Mouse (Mus musculus) lung, embryonic 16.5 days (tissue): Measurements from ENCODE around the gene Cds1. TPM values are rescaled to one million over a fixed set of nuclear protein-coding genes. Genes with fewer than 3 reads are reported as not detected.

Experiments
- ATAC-seq: fragments of 200-750 bp; cut with Nextera tagmentation; 2 replicates; pipeline ENCODE4 v1.8.0; 2017; ENCODE audit warnings: low read depth, mild to moderate bottlenecking, moderate library complexity
- H3K27ac ChIP-seq: fragments of 300-500 bp; sonication (generic); 2 replicates; pipeline ENCODE4 v1.5.1; 2014; ENCODE audit warnings: mild to moderate bottlenecking, control low read depth, low read length
- H3K27me3 ChIP-seq: fragments of 300-500 bp; sonication (generic); 2 replicates; pipeline ENCODE4 v1.6.1; 2014; ENCODE audit warnings: low read depth, low read length, mixed read lengths; ENCODE audit not compliant: control insufficient read depth, insufficient read depth
- H3K36me3 ChIP-seq: fragments of 300-500 bp; sonication (generic); 2 replicates; pipeline ENCODE4 v1.6.1; 2014; ENCODE audit warnings: low read length; ENCODE audit not compliant: control insufficient read depth, insufficient read depth
- H3K4me1 ChIP-seq: fragments of 300-500 bp; sonication (generic); replicated peaks from 2 replicates; pipeline ENCODE4 v1.6.1; 2014; ENCODE audit warnings: low read length, mixed read lengths; ENCODE audit not compliant: control insufficient read depth, insufficient read depth
- H3K4me2 ChIP-seq: fragments of 300-500 bp; sonication (generic); 2 replicates; pipeline ENCODE4 v1.6.1; 2014; ENCODE audit warnings: low read depth, low read length, control low read depth
- H3K4me3 ChIP-seq: fragments of 300-500 bp; sonication (generic); 2 replicates; pipeline ENCODE4 v1.5.1; 2014; ENCODE audit warnings: mild to moderate bottlenecking, low read length, control low read depth
- H3K9ac ChIP-seq: fragments of 300-500 bp; sonication (generic); 2 replicates; pipeline ENCODE4 v1.6.1; 2014; ENCODE audit warnings: low read length, control low read depth
- H3K9me3 ChIP-seq: fragments of 300-500 bp; sonication (generic); 2 replicates; pipeline ENCODE4 v1.6.1; 2016; ENCODE audit warnings: low read length; ENCODE audit not compliant: control insufficient read depth
- WGBS: fragments of 180-500 bp; shearing (Covaris S2); extraction: QIAGEN DNeasy Blood & Tissue Kit; methylation state at CpG from one replicate; pipeline ENCODE4 v1.1.7; 2014; 5-methylcytosine and 5-hydroxymethylcytosine counted together
- polyA plus RNA-seq: library from polyadenylated mRNA; unstranded; fragments of >200 nt; fragmentation: Nextera tagmentation; extraction: Ambion mirVana; gene quantifications from 2 replicates; pipeline ENCODE4 v1.2.1, GENCODE M21; 2015

Cds1 gene
- 7.3 and 11.4 TPM in 2 replicates for polyA plus RNA-seq

- Histone ChIP-seq H3K27me3 (peaks cover 45% of the 10 kb centered on the region), H3K9ac (peak within 1 kb of the TSS; percentile 76), H3K4me1 (peaks cover 12% of the 10 kb centered on the region; the same call in 1 of the 2 replicates), H3K4me2 (peak within 1 kb of the TSS; percentile 100), H3K9me3 (no peaks in the 10 kb centered on the region), H3K4me3 (peak within 1 kb of the TSS; percentile 75), H3K27ac (peak within 1 kb of the TSS; percentile 36), H3K36me3 (no peaks in the 10 kb centered on the region)
- ATAC-seq: peak; percentile 88
- under 1% methylated on average over 62 of the region's 91 CpGs for WGBS
Measured at GRCm38 (mm10) chr5:101764554-101765347, at the start of gene Cds1. TSS of gene Cds1 (plus strand) at chr5:101765130.

- Histone ChIP-seq H3K27me3 (no peaks in the 10 kb centered on the region), H3K36me3 (no peaks in the 10 kb centered on the region), H3K9me3 (no peaks in the 10 kb centered on the region), H3K4me3 (no peak overlapping the region), H3K4me2 (no peak overlapping the region), H3K4me1 (peaks cover 3% of the 10 kb centered on the region; the same call in 1 of the 2 replicates), H3K9ac (no peak overlapping the region), H3K27ac (no peak overlapping the region)
- 73% methylated on average over 9 of the region's 9 CpGs for WGBS
- ATAC-seq: no peak
Measured at GRCm38 (mm10) chr5:101724216-101724615, 40.7 kb upstream of the Cds1 start.

DNA sequence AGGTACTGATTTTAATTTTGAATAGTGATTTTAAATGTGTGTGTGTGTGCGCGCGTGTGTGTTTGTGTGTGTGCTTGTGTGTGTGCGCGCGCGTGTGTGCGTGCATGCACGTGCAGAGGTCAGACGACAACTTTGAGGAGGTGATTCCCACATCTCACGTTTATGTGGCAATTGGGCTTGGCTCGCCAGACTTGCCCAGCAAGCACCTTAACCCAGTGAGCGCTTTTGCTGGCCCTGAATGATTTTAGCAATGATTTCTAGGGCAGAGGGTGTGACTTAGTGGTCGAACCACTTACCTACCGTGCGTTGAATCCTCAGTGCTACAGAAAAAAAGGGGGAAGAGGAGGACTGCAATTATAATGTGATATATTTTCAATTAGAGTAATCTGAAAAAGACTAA lies 40.2 kb upstream of the Cds1 start:
- H3K9ac ChIP-seq: no peak overlapping the region
- no peaks in the 10 kb centered on the region for H3K36me3 ChIP-seq
- no peak overlapping the region for H3K4me3 ChIP-seq
- ATAC-seq: no peak
- peaks cover 3% of the 10 kb centered on the region; the same call in 1 of the 2 replicates for H3K4me1 ChIP-seq
- no peaks in the 10 kb centered on the region for H3K9me3 ChIP-seq
- no peak overlapping the region for H3K27ac ChIP-seq
- H3K27me3 ChIP-seq: no peaks in the 10 kb centered on the region
- 86% methylated on average over 16 of the region's 16 CpGs for WGBS
- H3K4me2 ChIP-seq: no peak overlapping the region

DNA sequence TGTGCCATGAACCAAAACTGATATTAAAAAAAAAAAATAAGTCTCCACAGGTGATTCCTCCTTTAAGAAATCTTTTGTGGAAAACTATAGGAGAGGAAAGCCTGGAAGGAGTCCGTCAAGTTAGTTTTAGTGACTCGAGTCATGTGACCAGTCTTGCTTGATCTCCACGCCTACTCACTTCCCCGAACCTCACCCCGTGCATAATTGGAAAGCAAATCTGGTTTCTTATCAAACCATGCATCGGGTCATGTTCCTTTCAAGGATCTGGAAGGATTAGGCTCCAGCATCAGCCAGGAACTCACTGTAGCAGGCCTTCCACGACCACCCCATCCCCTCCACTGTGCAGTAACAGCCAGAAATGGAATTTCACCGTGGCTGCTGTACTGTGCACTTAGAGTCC lies 39.2 kb upstream of the Cds1 start:
- no peak overlapping the region for H3K27ac ChIP-seq
- 59% methylated on average over 8 of the region's 8 CpGs for WGBS

DNA sequence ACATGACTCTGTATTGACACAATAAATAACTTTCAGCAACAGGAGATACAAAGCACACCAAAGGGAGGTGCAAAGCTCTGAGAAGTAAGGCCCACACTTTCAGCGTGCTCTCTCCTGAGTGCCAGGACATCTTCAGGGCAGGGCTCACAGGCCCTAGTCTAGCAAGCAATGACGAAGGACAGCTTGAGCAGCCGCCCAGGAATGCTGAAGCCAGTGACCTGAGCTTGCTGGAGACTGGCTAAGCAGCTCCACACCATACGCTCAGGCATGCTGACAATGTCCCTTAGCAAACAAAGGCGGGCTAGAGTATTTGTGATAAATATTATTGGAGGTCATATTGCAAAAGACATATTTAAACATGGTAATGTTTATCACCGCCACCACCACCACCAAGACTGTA lies 38.6 kb upstream of the Cds1 start:
- no peaks in the 10 kb centered on the region for H3K27me3 ChIP-seq
- no peak overlapping the region for H3K4me2 ChIP-seq
- no peaks in the 10 kb centered on the region for H3K9me3 ChIP-seq
- no peak overlapping the region for H3K9ac ChIP-seq
- H3K4me1 ChIP-seq: peaks cover 3% of the 10 kb centered on the region; the same call in 1 of the 2 replicates
- 49% methylated on average over 6 of the region's 6 CpGs for WGBS
- ATAC-seq: peak; percentile 68
- no peak overlapping the region for H3K4me3 ChIP-seq
- no peak overlapping the region for H3K27ac ChIP-seq
- no peaks in the 10 kb centered on the region for H3K36me3 ChIP-seq

More for the DNA sequence above, 39.2 kb upstream of the Cds1 start:
- Histone ChIP-seq H3K4me1 (peaks cover 3% of the 10 kb centered on the region; the same call in 1 of the 2 replicates), H3K4me2 (no peak overlapping the region), H3K9me3 (no peaks in the 10 kb centered on the region), H3K27me3 (no peaks in the 10 kb centered on the region), H3K36me3 (no peaks in the 10 kb centered on the region), H3K4me3 (no peak overlapping the region), H3K9ac (no peak overlapping the region)
- ATAC-seq: no peak

DNA sequence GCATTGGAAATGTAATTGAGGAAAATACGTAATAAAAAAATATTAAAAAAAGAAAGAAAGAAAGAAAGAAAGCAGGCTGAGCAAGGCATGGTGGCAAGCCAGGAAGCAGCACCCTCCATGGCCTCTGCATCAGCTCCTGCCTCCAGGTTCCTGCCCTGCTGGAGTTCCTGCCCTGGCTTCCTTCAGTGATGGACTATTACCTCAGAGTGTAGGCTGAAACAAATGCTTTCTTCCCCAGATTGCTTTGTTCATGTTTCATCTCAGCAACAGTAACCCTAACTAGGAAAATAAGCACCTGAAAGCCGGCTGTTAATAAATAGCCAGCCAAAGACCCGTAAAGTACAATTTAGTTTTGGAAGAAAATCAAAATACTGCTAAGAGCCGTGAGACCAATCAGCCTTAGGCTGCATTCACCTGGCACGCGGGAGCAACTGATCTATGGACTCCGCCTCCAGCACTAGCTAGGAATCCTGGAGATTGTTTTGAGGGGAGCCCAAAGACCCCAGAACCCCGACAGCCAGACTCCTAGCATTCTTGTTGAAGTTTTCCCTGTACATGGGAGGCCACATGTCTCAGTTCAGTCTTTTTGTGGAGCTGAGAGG lies 36.5 kb upstream of the Cds1 start:
- 66% methylated on average over 8 of the region's 8 CpGs for WGBS
- no peaks in the 10 kb centered on the region for H3K36me3 ChIP-seq
- no peak for ATAC-seq
- no peak overlapping the region for H3K4me2 ChIP-seq
- H3K9me3 ChIP-seq: no peaks in the 10 kb centered on the region
- H3K4me1 ChIP-seq: peaks cover 3% of the 10 kb centered on the region; the same call in 1 of the 2 replicates
- H3K27me3 ChIP-seq: no peaks in the 10 kb centered on the region
- no peak overlapping the region for H3K27ac ChIP-seq
- no peak overlapping the region for H3K9ac ChIP-seq
- H3K4me3 ChIP-seq: no peak overlapping the region

DNA sequence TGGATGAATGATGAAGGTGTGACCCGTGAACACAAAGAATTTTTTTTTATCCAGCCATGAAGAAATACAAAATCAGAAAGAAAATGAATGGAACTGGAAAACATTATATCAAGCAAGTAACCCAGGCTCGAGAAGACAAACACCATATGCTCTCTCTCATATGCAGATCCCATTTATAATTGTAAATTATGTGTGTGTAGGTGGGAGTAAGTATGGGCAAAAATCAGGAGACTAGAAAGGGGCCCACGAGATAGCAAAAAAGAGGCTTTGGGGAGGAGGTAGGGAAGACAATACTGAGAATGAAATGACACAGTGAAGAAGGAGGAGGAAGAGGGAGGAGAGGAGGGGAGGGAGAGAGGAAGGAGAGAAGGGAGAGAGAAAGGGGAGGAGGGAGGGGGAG lies 27.6 kb upstream of the Cds1 start:
- no peak overlapping the region for H3K4me2 ChIP-seq
- no peak overlapping the region for H3K27ac ChIP-seq
- H3K27me3 ChIP-seq: no peaks in the 10 kb centered on the region
- H3K4me1 ChIP-seq: no peaks in the 10 kb centered on the region
- H3K9ac ChIP-seq: no peak overlapping the region
- H3K4me3 ChIP-seq: no peak overlapping the region
- H3K9me3 ChIP-seq: no peaks in the 10 kb centered on the region
- ATAC-seq: no peak
- WGBS: 55% methylated on average over 3 of the region's 3 CpGs
- H3K36me3 ChIP-seq: no peaks in the 10 kb centered on the region

GRCm38 (mm10) chr5:101740471-101741223 lies 24.3 kb upstream of the Cds1 start:
- ATAC-seq: no peak
- no peaks in the 10 kb centered on the region for H3K4me1 ChIP-seq
- no peak overlapping the region for H3K27ac ChIP-seq
- 73% methylated on average over 14 of the region's 16 CpGs for WGBS
- H3K9ac ChIP-seq: no peak overlapping the region
- H3K36me3 ChIP-seq: no peaks in the 10 kb centered on the region
- H3K4me2 ChIP-seq: no peak overlapping the region
- H3K27me3 ChIP-seq: no peaks in the 10 kb centered on the region
- no peaks in the 10 kb centered on the region for H3K9me3 ChIP-seq
- H3K4me3 ChIP-seq: no peak overlapping the region

DNA sequence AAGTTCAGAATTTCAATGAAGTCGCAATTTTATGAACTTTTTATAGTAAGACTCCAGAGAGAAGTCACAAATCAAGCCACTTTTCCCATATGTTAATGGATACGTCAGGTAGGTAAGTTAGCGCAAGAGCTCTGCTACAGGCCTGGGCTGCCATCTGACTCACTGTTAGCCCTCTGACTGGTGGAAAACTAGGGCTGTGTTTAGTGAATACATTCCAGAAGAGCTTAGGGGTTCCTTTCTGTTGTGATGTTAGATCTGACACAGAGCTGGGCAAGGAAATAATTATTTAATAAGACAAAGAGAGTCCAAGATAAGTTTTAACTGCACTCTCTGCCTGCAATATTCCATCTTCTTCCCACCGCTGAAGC lies 23.7 kb upstream of the Cds1 start:
- H3K4me1 ChIP-seq: no peaks in the 10 kb centered on the region
- ATAC-seq: no peak
- no peaks in the 10 kb centered on the region for H3K9me3 ChIP-seq
- no peak overlapping the region for H3K27ac ChIP-seq
- no peak overlapping the region for H3K4me3 ChIP-seq
- H3K9ac ChIP-seq: no peak overlapping the region
- H3K4me2 ChIP-seq: no peak overlapping the region
- H3K27me3 ChIP-seq: no peaks in the 10 kb centered on the region
- 87% methylated on average over 4 of the region's 4 CpGs for WGBS
- no peaks in the 10 kb centered on the region for H3K36me3 ChIP-seq
